Mouse (Mus musculus) spleen, adult 2 months (tissue): Measurements from ENCODE around the gene Srsf1. TPM values are rescaled to one million over a fixed set of nuclear protein-coding genes. Genes with fewer than 3 reads are reported as not detected.
"Not testable (repeated sequence)": the region's sequence is repeated elsewhere in the genome, so short reads cannot be mapped to it uniquely, and the experiment has no call there.

ENCODE experiments used
- DNase-seq, 2 experiments: peaks; one replicate each; pipeline versions ENCODE4 v3.0.0 to v3.0.0-alpha.2; 2012 to 2021; ENCODE audit warnings: low spot score in 2 of 2, low read depth in 1 of 2
- H3K27ac ChIP-seq: fragments of 200-500 bp; 2 replicates; pipeline ENCODE4 v1.5.1; 2012; ENCODE audit warnings: low read length, inconsistent platforms; ENCODE audit not compliant: insufficient read depth
- H3K27me3 ChIP-seq: fragments of 200-500 bp; 2 replicates; pipeline ENCODE4 v1.6.1; 2012; ENCODE audit warnings: mild to moderate bottlenecking, moderate library complexity, low read length, inconsistent platforms; ENCODE audit not compliant: control insufficient read depth, insufficient read depth
- H3K36me3 ChIP-seq: fragments of 200-500 bp; 2 replicates; pipeline ENCODE4 v1.6.1; 2012; ENCODE audit warnings: mild to moderate bottlenecking, low read length, inconsistent platforms; ENCODE audit not compliant: control insufficient read depth, insufficient read depth
- H3K4me1 ChIP-seq: fragments of 200-500 bp; 2 replicates; pipeline ENCODE4 v1.6.1; 2011; ENCODE audit warnings: inconsistent platforms; ENCODE audit not compliant: control insufficient read depth, insufficient read depth, insufficient read length
- H3K4me3 ChIP-seq: fragments of 200-500 bp; 2 replicates; pipeline ENCODE4 v1.5.1; 2011; ENCODE audit warnings: mild to moderate bottlenecking, inconsistent platforms; ENCODE audit not compliant: insufficient read depth, insufficient read length; ENCODE audit errors: extremely low read depth
- CTCF ChIP-seq: fragments of 200-500 bp; IDR thresholded peaks from 2 replicates; pipeline ENCODE4 v1.5.1; 2011; ENCODE audit warnings: mild to moderate bottlenecking, inconsistent platforms; ENCODE audit not compliant: insufficient read depth, insufficient read length, insufficient replicate concordance; ENCODE audit errors: extremely low read depth
- POLR2A ChIP-seq: fragments of 200-500 bp; IDR thresholded peaks from 2 replicates; pipeline ENCODE4 v1.6.1; 2011; ENCODE audit warnings: low read depth, low read length, inconsistent platforms
- WGBS: fragments of 180-500 bp; shearing (Covaris S2); methylation state at CpG from one replicate; pipeline ENCODE4 v1.1.7; 2018; 5-methylcytosine and 5-hydroxymethylcytosine counted together
- polyA plus RNA-seq: library from polyadenylated mRNA; depleted of rRNA; stranded (reverse); fragments of >200 nt; gene quantifications from 2 replicates; pipeline ENCODE4 v1.2.3, GENCODE M21; 2012

The Srsf1 gene
- polyA plus RNA-seq, 1 experiment, result 106 TPM

- DNase-seq, result no peak
- no peaks in the 10 kb centered on the region for H3K27me3 ChIP-seq
- TF ChIP-seq POLR2A (no peak), CTCF (no peak)
- H3K36me3 ChIP-seq, result peaks cover 2% of the 10 kb centered on the region
- no peak overlapping the region for H3K4me3 ChIP-seq
- no peak overlapping the region for H3K27ac ChIP-seq
- peaks cover 4% of the 10 kb centered on the region; the same call in 1 of the 2 replicates for H3K4me1 ChIP-seq
These were observed 2.9 kb upstream of the Srsf1 start for GRCm38 (mm10) chr11:88044314-88044713.

- not testable (repeated sequence) for H3K27ac ChIP-seq, H3K36me3 ChIP-seq, DNase-seq, H3K4me3 ChIP-seq, H3K4me1 ChIP-seq, H3K27me3 ChIP-seq
- WGBS, result 96% methylated on average over 3 of the region's 3 CpGs
These were observed 2.0 kb upstream of the Srsf1 start for GRCm38 (mm10) chr11:88045159-88045558.

- no peak overlapping the region for H3K27ac ChIP-seq
- H3K27me3 ChIP-seq, result no peaks in the 10 kb centered on the region
- no peak overlapping the region for H3K4me3 ChIP-seq
- DNase-seq, result no peak
- 77% methylated on average over 4 of the region's 4 CpGs for WGBS
- H3K4me1 ChIP-seq, result peaks cover 6% of the 10 kb centered on the region; the same call in 1 of the 2 replicates
- peaks cover 6% of the 10 kb centered on the region for H3K36me3 ChIP-seq
- TF ChIP-seq CTCF (no peak), POLR2A (no peak)
These were observed 1.3 kb upstream of the Srsf1 start for GRCm38 (mm10) chr11:88045878-88046277.

- Histone ChIP-seq H3K36me3 (peaks cover 9% of the 10 kb centered on the region), H3K4me3 (no peak overlapping the region), H3K27ac (no peak overlapping the region), H3K4me1 (peaks cover 6% of the 10 kb centered on the region; the same call in 1 of the 2 replicates), H3K27me3 (no peaks in the 10 kb centered on the region)
- TF ChIP-seq POLR2A (no peak), CTCF (no peak)
- no peak for DNase-seq
- 41% methylated on average over 17 of the region's 17 CpGs for WGBS
These were observed 743 bp upstream of the Srsf1 start for GRCm38 (mm10) chr11:88046323-88046937.

GRCm38 (mm10) chr11:88047871-88048531, 828 bp downstream of the Srsf1 start:
- Histone ChIP-seq H3K27ac (peak overlapping the region; percentile 99), H3K27me3 (no peaks in the 10 kb centered on the region), H3K4me3 (peak overlapping the region; percentile 98), H3K36me3 (peaks cover 12% of the 10 kb centered on the region), H3K4me1 (peaks cover 6% of the 10 kb centered on the region; the same call in 1 of the 2 replicates)
- WGBS, result under 1% methylated on average over 76 of the region's 76 CpGs
- peak in 1 of 2 experiments; percentile 68 for DNase-seq
- no peak for TF ChIP-seq POLR2A
- TF ChIP-seq CTCF, result no peak

GRCm38 (mm10) chr11:88048961-88049670, 1.9 kb downstream of the Srsf1 start:
- no peaks in the 10 kb centered on the region for H3K27me3 ChIP-seq
- TF ChIP-seq POLR2A (no peak), CTCF (no peak)
- no peak for DNase-seq
- peak overlapping the region; percentile 98 for H3K4me3 ChIP-seq
- H3K36me3 ChIP-seq, result peaks cover 13% of the 10 kb centered on the region
- peaks cover 6% of the 10 kb centered on the region; the same call in 1 of the 2 replicates for H3K4me1 ChIP-seq
- H3K27ac ChIP-seq, result 0 out of 2 replicates have a peak overlapping the region, but pooled peaks have one; percentile 14
- WGBS, result 9% methylated on average over 26 of the region's 26 CpGs

- Histone ChIP-seq H3K27ac (no peak overlapping the region), H3K27me3 (no peaks in the 10 kb centered on the region), H3K4me3 (no peak overlapping the region; the same call in 1 of the 2 replicates), H3K36me3 (peaks cover 13% of the 10 kb centered on the region), H3K4me1 (peaks cover 6% of the 10 kb centered on the region; the same call in 1 of the 2 replicates)
- DNase-seq, result no peak
- TF ChIP-seq CTCF (no peak), POLR2A (no peak)
These were observed 2.6 kb downstream of the Srsf1 start for GRCm38 (mm10) chr11:88049732-88050131.
